ENCODE assay signal across 34 mouse cellular contexts in genomic region chr6:87756896-87757295, GRCm38 (mm10). TPM values are rescaled to one million over a fixed set of nuclear protein-coding genes. Genes with fewer than 3 reads are reported as not detected.
"Had no signal": no experiment of that assay in that cellular context is flagged by ENCODE, and none has a peak within 500 bp of the region (broad histone marks: within the 10 kb centered on the region; RNA-seq: fewer than 3 reads in every experiment).

No protein-coding gene starts in this region.

- H3K27ac ChIP-seq: heart, embryonic 13.5 days; heart, embryonic 15.5 days; hindbrain, embryonic 10.5 days; hindbrain, embryonic 12.5 days; hindbrain, embryonic 13.5 days; hindbrain, embryonic 14.5 days; hindbrain, embryonic 15.5 days; hindbrain, postnatal 0 days; intestine, embryonic 15.5 days; kidney, embryonic 15.5 days; kidney, postnatal 0 days; layer of hippocampus, adult 2 months; left cerebral cortex, adult 2 months had no signal

- H3K36me3 ChIP-seq: heart, embryonic 12.5 days; heart, embryonic 13.5 days; heart, embryonic 15.5 days; intestine, embryonic 15.5 days; kidney, embryonic 15.5 days had no signal

- ATAC-seq: hindbrain, embryonic 16.5 days; hindbrain, postnatal 0 days; inflammation-experienced regulatory T-cells, adult 6 months; intestine, embryonic 15.5 days; intestine, embryonic 16.5 days; intestine, postnatal 0 days had no signal

- H3K4me1 ChIP-seq: heart, embryonic 12.5 days; heart, embryonic 13.5 days; heart, embryonic 15.5 days; hindbrain, embryonic 12.5 days; hindbrain, embryonic 13.5 days; hindbrain, embryonic 15.5 days; kidney, embryonic 15.5 days had no signal

- H3K9me3 ChIP-seq: heart, embryonic 12.5 days; heart, embryonic 13.5 days; heart, embryonic 15.5 days; hindbrain, embryonic 10.5 days; hindbrain, embryonic 13.5 days; hindbrain, embryonic 15.5 days; intestine, embryonic 15.5 days; kidney, embryonic 15.5 days had no signal

- H3K9ac ChIP-seq: heart, embryonic 12.5 days; heart, embryonic 13.5 days; heart, embryonic 15.5 days; hindbrain, embryonic 12.5 days; hindbrain, embryonic 13.5 days; hindbrain, embryonic 14.5 days; hindbrain, embryonic 15.5 days; intestine, embryonic 15.5 days; kidney, embryonic 15.5 days had no signal

- H3K4me2 ChIP-seq: heart, embryonic 11.5 days; heart, embryonic 12.5 days; heart, embryonic 13.5 days; heart, embryonic 15.5 days; hindbrain, embryonic 12.5 days; hindbrain, embryonic 13.5 days; hindbrain, embryonic 14.5 days; hindbrain, embryonic 15.5 days; intestine, embryonic 15.5 days; kidney, embryonic 15.5 days had no signal

- DNase-seq: heart, postnatal 10 days; heart, postnatal 36 days; heart, postnatal 4 days; kidney, adult 11 months; kidney, adult 18-20 months; kidney, adult 2 months; kidney, adult 8-10 months; kidney, adult 9 months; kidney, postnatal 10 days; kidney, postnatal 14 days; kidney, postnatal 25 days; kidney, postnatal 36 days; kidney, postnatal 4 days; layer of hippocampus, adult 9-11 months; layer of hippocampus, postnatal 36 days had no signal

- H3K4me3 ChIP-seq: heart, embryonic 12.5 days; heart, embryonic 13.5 days; heart, embryonic 15.5 days; hindbrain, embryonic 10.5 days; hindbrain, embryonic 12.5 days; hindbrain, embryonic 13.5 days; hindbrain, embryonic 15.5 days; intestine, embryonic 15.5 days; kidney, embryonic 15.5 days; layer of hippocampus, adult 2 months; left cerebral cortex, adult 2 months had no signal

- H3K27me3 ChIP-seq: heart, embryonic 12.5 days; heart, embryonic 15.5 days; hindbrain, embryonic 12.5 days; hindbrain, embryonic 13.5 days; hindbrain, embryonic 15.5 days; intestine, embryonic 15.5 days; kidney, embryonic 15.5 days had no signal

RNA-seq across cellular contexts. Expression of gene Gp9, which starts 21.0 kb away (rescaled TPM):
- total RNA-seq: hindbrain, postnatal 0 days had no signal

RNA-seq across cellular contexts. Expression of gene Efcc1, which starts 26.2 kb away (rescaled TPM):
- polyA plus RNA-seq: heart, embryonic 11.5 days had no signal
